Mouse (Mus musculus): ENCODE data around the gene Vmn1r142. TPM values are rescaled to one million over a fixed set of nuclear protein-coding genes. Genes with fewer than 3 reads are reported as not detected.
"Not testable (repeated sequence)": the region's sequence is repeated elsewhere in the genome, so short reads cannot be mapped to it uniquely, and the experiment has no call there.

Vmn1r142 gene
- not detected in 2 replicates for polyA plus RNA-seq (2014; fragmentation: Nextera tagmentation; extraction: Ambion mirVana)

- not testable (repeated sequence) for H3K27me3 ChIP-seq (replicated peaks; ENCODE audit: control insufficient read depth, insufficient read depth, low read length); H3K27ac ChIP-seq (ENCODE audit: low read depth, low read length); H3K9ac ChIP-seq (ENCODE audit: low read depth, low read length); H3K36me3 ChIP-seq (ENCODE audit: control insufficient read depth, insufficient read depth, low read length); H3K9me3 ChIP-seq (ENCODE audit: control insufficient read depth, low read length); H3K4me3 ChIP-seq (ENCODE audit: low read depth, low read length); H3K4me2 ChIP-seq; DNase-seq (ENCODE audit: low spot score); H3K4me1 ChIP-seq (replicated peaks; ENCODE audit: control insufficient read depth, insufficient read depth, low read length); ATAC-seq (replicated peaks; ENCODE audit: low FRiP score)
- no CpG with 5 or more reads among the region's 3 CpGs for whole genome bisulfite sequencing
Measured at GRCm38 (mm10) chr7:22163935-22164334, at the start of gene Vmn1r142. Gene Vmn1r142, minus strand, starts transcription at chr7:22164035.

- not testable (repeated sequence) for H3K4me2 ChIP-seq; ATAC-seq (replicated peaks; ENCODE audit: low FRiP score); H3K9ac ChIP-seq (ENCODE audit: low read depth, low read length); H3K27me3 ChIP-seq (replicated peaks; ENCODE audit: control insufficient read depth, insufficient read depth, low read length); H3K36me3 ChIP-seq (ENCODE audit: control insufficient read depth, insufficient read depth, low read length); H3K4me3 ChIP-seq (ENCODE audit: low read depth, low read length); H3K4me1 ChIP-seq (replicated peaks; ENCODE audit: control insufficient read depth, insufficient read depth, low read length); H3K9me3 ChIP-seq (ENCODE audit: control insufficient read depth, low read length); DNase-seq (ENCODE audit: low spot score); H3K27ac ChIP-seq (ENCODE audit: low read depth, low read length)
- no CpG with 5 or more reads among the region's 2 CpGs for WGBS
Measured at GRCm38 (mm10) chr7:22201164-22201563, 37.3 kb upstream of the Vmn1r142 start, which contains the start of gene Gm8653. Gene Gm8653, minus strand, starts transcription at chr7:22201264.

GRCm38 (mm10) chr7:22189077-22189476, 25.2 kb upstream of the Vmn1r142 start, which contains the start of gene Vmn1r143:
Gene Vmn1r143, plus strand, starts transcription at chr7:22189377.
- H3K4me3 ChIP-seq (ENCODE audit: low read depth, low read length); H3K4me2 ChIP-seq; DNase-seq (ENCODE audit: low spot score); H3K27me3 ChIP-seq (replicated peaks; ENCODE audit: control insufficient read depth, insufficient read depth, low read length); H3K9me3 ChIP-seq (ENCODE audit: control insufficient read depth, low read length); H3K27ac ChIP-seq (ENCODE audit: low read depth, low read length); H3K4me1 ChIP-seq (replicated peaks; ENCODE audit: control insufficient read depth, insufficient read depth, low read length); H3K36me3 ChIP-seq (ENCODE audit: control insufficient read depth, insufficient read depth, low read length); H3K9ac ChIP-seq (ENCODE audit: low read depth, low read length); ATAC-seq (replicated peaks; ENCODE audit: low FRiP score): not testable (repeated sequence)
- no CpG with 5 or more reads among the region's 3 CpGs for WGBS

GRCm38 (mm10) chr7:22134641-22135040, 29.2 kb downstream of the Vmn1r142 start, which contains the start of gene Gm10666:
Gene Gm10666, minus strand, starts transcription at chr7:22134741.
- DNase-seq (ENCODE audit: low spot score); H3K27ac ChIP-seq (ENCODE audit: low read depth, low read length); H3K27me3 ChIP-seq (replicated peaks; ENCODE audit: control insufficient read depth, insufficient read depth, low read length); ATAC-seq (replicated peaks; ENCODE audit: low FRiP score); H3K36me3 ChIP-seq (ENCODE audit: control insufficient read depth, insufficient read depth, low read length); H3K4me3 ChIP-seq (ENCODE audit: low read depth, low read length); H3K9me3 ChIP-seq (ENCODE audit: control insufficient read depth, low read length); H3K4me2 ChIP-seq; H3K9ac ChIP-seq (ENCODE audit: low read depth, low read length); H3K4me1 ChIP-seq (replicated peaks; ENCODE audit: control insufficient read depth, insufficient read depth, low read length): not testable (repeated sequence)
- WGBS, result no CpG with 5 or more reads among the region's 5 CpGs

- ATAC-seq (replicated peaks; ENCODE audit: low FRiP score); H3K4me1 ChIP-seq (replicated peaks; ENCODE audit: control insufficient read depth, insufficient read depth, low read length); H3K4me3 ChIP-seq (ENCODE audit: low read depth, low read length); H3K4me2 ChIP-seq; H3K27ac ChIP-seq (ENCODE audit: low read depth, low read length); H3K9ac ChIP-seq (ENCODE audit: low read depth, low read length); H3K9me3 ChIP-seq (ENCODE audit: control insufficient read depth, low read length); DNase-seq (ENCODE audit: low spot score); H3K36me3 ChIP-seq (ENCODE audit: control insufficient read depth, insufficient read depth, low read length); H3K27me3 ChIP-seq (replicated peaks; ENCODE audit: control insufficient read depth, insufficient read depth, low read length): not testable (repeated sequence)
- no CpG with 5 or more reads among the region's 2 CpGs for WGBS
Measured at GRCm38 (mm10) chr7:22118145-22118544, 45.7 kb downstream of the Vmn1r142 start, which contains the start of gene Gm16451. Gene Gm16451, minus strand, starts transcription at chr7:22118245.

Other genes starting within 250 kb of the Vmn1r142 start
- not detected in 2 replicates for gene Gm5891, start 242.7 kb downstream of the Vmn1r142 start, polyA plus RNA-seq (2014; fragmentation: Nextera tagmentation; extraction: Ambion mirVana)
- not detected in 2 replicates for gene Vmn1r137, start 169.4 kb downstream of the Vmn1r142 start, polyA plus RNA-seq (2014; fragmentation: Nextera tagmentation; extraction: Ambion mirVana)
- not detected in 2 replicates for gene Vmn1r138, start 135.1 kb downstream of the Vmn1r142 start, polyA plus RNA-seq (2014; fragmentation: Nextera tagmentation; extraction: Ambion mirVana)
- gene Gm6176, start 107.7 kb downstream of the Vmn1r142 start, polyA plus RNA-seq (2014; fragmentation: Nextera tagmentation; extraction: Ambion mirVana), result not detected in 2 replicates
- not detected in 2 replicates for gene Vmn1r139, start 95.0 kb downstream of the Vmn1r142 start, polyA plus RNA-seq (2014; fragmentation: Nextera tagmentation; extraction: Ambion mirVana)
- not detected in 2 replicates for gene Gm16451, start 45.8 kb downstream of the Vmn1r142 start, polyA plus RNA-seq (2014; fragmentation: Nextera tagmentation; extraction: Ambion mirVana)
- not detected in 2 replicates for gene Gm10666, start 29.3 kb downstream of the Vmn1r142 start, polyA plus RNA-seq (2014; fragmentation: Nextera tagmentation; extraction: Ambion mirVana)
- gene Vmn1r143, start 25.3 kb upstream of the Vmn1r142 start, polyA plus RNA-seq (2014; fragmentation: Nextera tagmentation; extraction: Ambion mirVana), result not detected in 2 replicates
- not detected in 2 replicates for gene Gm8653, start 37.2 kb upstream of the Vmn1r142 start, polyA plus RNA-seq (2014; fragmentation: Nextera tagmentation; extraction: Ambion mirVana)
- gene Gm8453, start 65.4 kb upstream of the Vmn1r142 start, polyA plus RNA-seq (2014; fragmentation: Nextera tagmentation; extraction: Ambion mirVana), result not detected in 2 replicates
- gene Gm4187, start 165.7 kb upstream of the Vmn1r142 start, polyA plus RNA-seq (2014; fragmentation: Nextera tagmentation; extraction: Ambion mirVana), result not detected in 2 replicates
- gene Gm8660, start 207.0 kb upstream of the Vmn1r142 start, polyA plus RNA-seq (2014; fragmentation: Nextera tagmentation; extraction: Ambion mirVana), result not detected in 2 replicates
- gene Vmn1r148, start 249.5 kb upstream of the Vmn1r142 start, polyA plus RNA-seq (2014; fragmentation: Nextera tagmentation; extraction: Ambion mirVana), result not detected in 2 replicates

Data from liver, embryonic 11.5 days (tissue).